Mouse (Mus musculus) bone marrow, adult 2 months (tissue): ENCODE data around the gene Slc4a1.

Experiments
- CTCF ChIP-seq: fragments of 200-500 bp; IDR thresholded peaks from 2 replicates; pipeline ENCODE4 v1.5.1; 2011; ENCODE audit warnings: low read length, control low read depth; ENCODE audit not compliant: control insufficient read depth, insufficient read depth
- POLR2A ChIP-seq: fragments of 200-500 bp; IDR thresholded peaks from 2 replicates; pipeline ENCODE4 v1.6.1; 2011; ENCODE audit warnings: low read depth, mild to moderate bottlenecking, control low read depth, low read length, borderline replicate concordance; ENCODE audit not compliant: control insufficient read depth

DNA sequence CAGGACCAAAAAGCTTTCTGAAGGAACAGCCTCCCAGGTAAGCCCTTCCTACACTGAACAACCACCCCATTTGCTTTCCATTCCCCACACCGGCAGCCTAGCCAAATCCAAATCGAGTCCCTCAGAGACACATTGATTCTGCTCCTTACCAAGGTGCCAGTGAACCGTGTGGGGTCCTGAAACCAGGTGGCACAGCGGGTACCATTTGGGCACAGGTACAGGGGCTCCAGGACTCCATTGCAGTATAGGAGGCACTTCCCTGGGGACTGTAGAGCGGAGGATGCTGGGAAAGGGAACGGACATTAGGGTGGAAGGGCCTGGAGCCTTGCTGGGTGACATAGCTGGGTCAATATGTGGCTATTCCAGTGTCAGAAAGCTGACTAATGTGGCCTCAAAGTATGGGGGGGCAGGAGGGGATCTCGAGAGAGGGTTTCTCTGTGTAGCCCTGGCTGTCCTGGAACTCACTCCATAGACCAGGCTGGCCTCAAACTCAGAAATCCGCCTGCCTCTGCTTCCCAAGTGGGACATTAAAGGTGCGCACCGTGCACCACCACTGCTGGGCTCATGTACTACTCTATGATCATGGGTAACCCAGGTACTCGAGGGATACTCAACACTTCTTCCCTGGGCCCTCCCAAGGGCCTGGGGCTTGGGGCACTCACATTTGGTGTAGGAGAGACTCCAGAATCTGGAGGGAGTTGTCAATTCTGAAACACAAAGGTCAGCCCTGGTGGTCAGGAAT, 39.7 kb upstream of the Slc4a1 start:
- no peak for TF ChIP-seq CTCF
- no peak for TF ChIP-seq POLR2A
